Mouse (Mus musculus): ENCODE measurements around the gene Fpgt. TPM values are rescaled to one million over a fixed set of nuclear protein-coding genes. Genes with fewer than 3 reads are reported as not detected.

Gene Fpgt
- polyA plus RNA-seq, 1 experiment: 12.1 TPM

DNA sequence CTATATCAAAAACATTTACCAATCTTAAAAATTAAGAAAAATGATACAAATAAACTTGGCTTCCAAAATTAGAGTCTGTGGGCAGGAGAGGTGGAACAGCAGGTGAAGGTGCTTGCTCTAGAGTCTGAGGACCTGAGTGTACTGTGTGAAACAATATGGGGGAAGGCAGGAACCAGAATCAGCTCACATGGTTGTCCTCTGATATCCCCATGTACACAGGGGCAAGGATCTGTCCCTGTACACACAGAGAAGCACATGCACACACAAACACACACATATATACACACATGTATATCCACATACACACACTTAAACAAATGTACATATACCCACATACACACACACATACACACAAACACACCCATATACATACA, 33.8 kb downstream of the Fpgt start:
- TF ChIP-seq POLR2A (IDR thresholded peaks at IDR 0.05; ENCODE audit: low read depth, low read length) (no peak), CTCF (conservative IDR thresholded peaks at IDR 0.05; ENCODE audit: insufficient read depth, insufficient read length, low read depth, low read length) (no peak)

DNA sequence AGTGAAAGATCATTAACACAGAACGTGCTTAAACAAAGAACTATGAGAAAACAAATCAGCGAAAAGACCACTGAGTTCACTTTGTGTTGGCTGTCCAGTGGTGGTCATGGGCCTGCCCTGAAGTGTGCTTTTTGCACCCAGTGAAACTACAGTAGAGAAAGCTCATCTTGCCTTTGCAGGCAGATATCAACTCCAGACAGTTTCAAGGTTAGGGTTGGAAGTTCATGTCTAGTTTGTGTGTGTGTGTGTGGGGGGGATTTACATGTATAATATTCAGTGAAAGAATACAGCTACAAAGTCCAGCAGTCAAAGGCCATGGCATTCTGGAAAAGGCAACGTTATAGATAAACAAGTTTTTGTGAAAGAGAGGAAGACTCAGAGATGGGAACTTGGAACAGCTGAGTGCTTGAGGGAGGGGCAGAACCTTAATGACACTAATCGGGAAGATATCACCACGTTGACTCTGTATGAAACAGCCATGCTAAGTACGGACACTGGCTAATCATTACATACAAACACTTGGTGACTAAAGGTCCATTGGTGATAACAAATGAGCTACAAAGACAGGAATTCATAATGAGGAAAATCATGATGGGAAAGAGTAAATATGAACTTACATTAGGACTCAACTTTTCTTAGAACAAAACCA, 34.3 kb downstream of the Fpgt start:
- no peak for DNase-seq
- WGBS: 72% methylated on average over 6 of the region's 6 CpGs
- Histone ChIP-seq H3K27ac (ENCODE audit: insufficient read depth, low read depth, low read length) (no peak overlapping the region), H3K36me3 (ENCODE audit: control insufficient read depth, insufficient read depth, low read length) (no peaks in the 10 kb centered on the region), H3K4me1 (ENCODE audit: control insufficient read depth, insufficient read depth, low read length) (no peaks in the 10 kb centered on the region), H3K27me3 (replicated peaks; ENCODE audit: control insufficient read depth, insufficient read depth, low read length) (no peaks in the 10 kb centered on the region), H3K4me3 (ENCODE audit: insufficient read depth, low read depth, low read length) (no peak overlapping the region)
- TF ChIP-seq CTCF (conservative IDR thresholded peaks at IDR 0.05; ENCODE audit: insufficient read depth, insufficient read length, low read depth, low read length) (no peak), POLR2A (IDR thresholded peaks at IDR 0.05; ENCODE audit: low read depth, low read length) (no peak)

More for the DNA sequence above, 33.8 kb downstream of the Fpgt start:
- no peak overlapping the region for H3K27ac ChIP-seq (ENCODE audit: insufficient read depth, low read depth, low read length)
- no peak for DNase-seq
- no peak overlapping the region for H3K4me3 ChIP-seq (ENCODE audit: insufficient read depth, low read depth, low read length)
- no peaks in the 10 kb centered on the region for H3K27me3 ChIP-seq (replicated peaks; ENCODE audit: control insufficient read depth, insufficient read depth, low read length)
- no peaks in the 10 kb centered on the region for H3K36me3 ChIP-seq (ENCODE audit: control insufficient read depth, insufficient read depth, low read length)
- H3K4me1 ChIP-seq (ENCODE audit: control insufficient read depth, insufficient read depth, low read length): no peaks in the 10 kb centered on the region

DNA sequence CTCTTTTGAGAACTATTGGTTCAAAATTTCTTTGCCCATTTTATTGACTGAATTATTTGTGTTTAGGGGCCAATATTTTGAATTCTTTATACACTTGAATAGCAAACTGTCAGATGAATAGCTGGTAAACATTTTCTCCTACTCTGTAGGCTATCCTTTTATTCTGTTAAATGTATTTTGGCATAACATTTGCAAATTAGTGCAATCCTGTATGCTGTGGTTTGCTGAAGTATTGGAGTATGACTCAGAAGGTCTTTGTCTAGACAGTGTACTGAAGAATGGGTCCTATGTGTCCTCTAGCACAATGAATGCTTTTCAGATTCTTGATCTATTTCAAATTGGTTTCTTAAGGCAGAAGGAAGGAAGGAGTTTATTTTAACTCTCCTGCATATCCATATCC, 35.6 kb downstream of the Fpgt start:
- Histone ChIP-seq H3K27me3 (replicated peaks; ENCODE audit: control insufficient read depth, insufficient read depth, low read length) (no peaks in the 10 kb centered on the region), H3K4me1 (ENCODE audit: control insufficient read depth, insufficient read depth, low read length) (no peaks in the 10 kb centered on the region), H3K36me3 (ENCODE audit: control insufficient read depth, insufficient read depth, low read length) (no peaks in the 10 kb centered on the region), H3K4me3 (ENCODE audit: insufficient read depth, low read depth, low read length) (no peak overlapping the region), H3K27ac (ENCODE audit: insufficient read depth, low read depth, low read length) (no peak overlapping the region)
- TF ChIP-seq CTCF (conservative IDR thresholded peaks at IDR 0.05; ENCODE audit: insufficient read depth, insufficient read length, low read depth, low read length) (no peak), POLR2A (IDR thresholded peaks at IDR 0.05; ENCODE audit: low read depth, low read length) (no peak)
- no peak for DNase-seq

DNA sequence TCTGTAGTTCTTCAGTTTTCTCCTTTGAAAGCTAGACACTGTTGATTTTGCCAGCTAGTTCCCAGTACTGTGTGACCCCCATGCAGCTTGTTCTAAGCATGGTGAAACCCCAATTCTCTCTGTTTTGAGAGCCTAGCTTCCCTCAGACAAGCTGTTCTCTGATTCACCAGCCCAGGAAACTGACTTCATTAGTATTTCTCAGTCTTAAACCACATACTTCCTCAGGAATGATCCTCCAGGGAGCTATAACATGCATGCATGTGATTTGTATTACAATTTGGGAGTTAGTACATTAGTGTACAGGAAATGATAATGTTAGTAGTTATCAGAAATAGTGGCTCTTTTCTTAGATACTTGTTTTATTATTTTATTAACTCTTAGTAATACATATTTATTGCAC, 36.6 kb downstream of the Fpgt start:
- H3K4me1 ChIP-seq (ENCODE audit: control insufficient read depth, insufficient read depth, low read length): no peaks in the 10 kb centered on the region
- no peak overlapping the region for H3K27ac ChIP-seq (ENCODE audit: insufficient read depth, low read depth, low read length)
- H3K36me3 ChIP-seq (ENCODE audit: control insufficient read depth, insufficient read depth, low read length): no peaks in the 10 kb centered on the region
- TF ChIP-seq POLR2A (IDR thresholded peaks at IDR 0.05; ENCODE audit: low read depth, low read length) (no peak), CTCF (conservative IDR thresholded peaks at IDR 0.05; ENCODE audit: insufficient read depth, insufficient read length, low read depth, low read length) (no peak)
- no peak for DNase-seq
- no peaks in the 10 kb centered on the region for H3K27me3 ChIP-seq (replicated peaks; ENCODE audit: control insufficient read depth, insufficient read depth, low read length)
- H3K4me3 ChIP-seq (ENCODE audit: insufficient read depth, low read depth, low read length): no peak overlapping the region

DNA sequence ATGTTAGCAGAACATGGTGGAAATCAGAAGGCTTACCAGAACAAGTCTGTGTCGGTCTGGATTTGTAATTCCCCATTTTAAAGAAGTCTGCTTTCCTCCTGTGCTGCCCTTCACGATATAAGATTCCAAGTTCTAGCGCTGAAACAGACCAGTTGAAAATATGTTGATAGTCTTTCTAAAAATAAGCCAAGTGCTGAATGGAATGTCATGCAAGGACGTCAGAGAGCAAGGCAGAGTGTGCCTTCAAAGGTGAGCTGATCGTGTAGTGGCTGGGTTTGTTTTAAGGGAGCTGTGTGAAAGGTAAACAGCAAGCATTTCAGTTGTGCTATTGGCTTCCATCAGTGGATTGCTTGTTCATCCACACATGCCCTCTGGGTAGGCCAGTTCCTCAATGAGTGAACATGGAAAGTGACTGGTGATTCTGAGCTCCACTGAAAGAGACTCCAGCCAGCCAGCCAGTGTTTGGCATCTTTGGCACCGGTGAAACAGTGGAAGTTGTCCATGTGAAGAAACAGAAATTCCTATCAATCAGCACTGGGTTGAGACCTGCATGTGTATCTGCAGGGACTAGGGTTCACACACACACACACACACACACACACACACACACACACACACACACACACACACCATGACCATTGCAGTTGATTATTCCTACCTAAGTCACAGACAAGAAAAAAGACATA, 37.8 kb downstream of the Fpgt start, which contains the start of gene Tnni3k:
Gene Tnni3k, minus strand, starts transcription at position 177 of the 686 bp plus-strand sequence.
- Histone ChIP-seq H3K4me3 (ENCODE audit: insufficient read depth, low read depth, low read length) (no peak within 1 kb of the TSS), H3K36me3 (ENCODE audit: control insufficient read depth, insufficient read depth, low read length) (no peaks in the 10 kb centered on the region), H3K27me3 (replicated peaks; ENCODE audit: control insufficient read depth, insufficient read depth, low read length) (no peaks in the 10 kb centered on the region), H3K27ac (ENCODE audit: insufficient read depth, low read depth, low read length) (no peak within 1 kb of the TSS), H3K4me1 (ENCODE audit: control insufficient read depth, insufficient read depth, low read length) (no peaks in the 10 kb centered on the region)
- WGBS: 57% methylated on average over 6 of the region's 6 CpGs
- TF ChIP-seq CTCF (conservative IDR thresholded peaks at IDR 0.05; ENCODE audit: insufficient read depth, insufficient read length, low read depth, low read length): no peak
- TF ChIP-seq POLR2A (IDR thresholded peaks at IDR 0.05; ENCODE audit: low read depth, low read length): no peak
- no peak for DNase-seq

DNA sequence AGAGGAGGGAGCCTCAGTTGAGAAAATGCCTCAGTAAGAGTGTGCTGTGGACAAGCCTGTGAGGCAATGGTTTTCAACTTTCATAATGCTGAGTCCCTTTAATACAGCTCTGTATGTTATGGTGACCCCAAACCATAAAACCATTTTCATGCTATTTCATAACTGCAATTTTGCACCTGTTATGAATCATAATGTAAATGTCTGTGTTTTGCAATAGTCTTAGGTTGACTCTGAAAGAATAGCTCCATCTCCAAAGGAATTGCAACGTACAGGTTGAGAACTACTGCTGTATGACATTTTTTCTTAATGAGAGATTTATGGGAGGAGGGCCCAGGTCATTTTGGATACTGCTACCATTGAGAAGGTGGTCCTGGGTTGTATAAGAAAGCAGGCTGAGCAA, 40.0 kb downstream of the Fpgt start:
- DNase-seq: no peak
- no peak overlapping the region for H3K27ac ChIP-seq (ENCODE audit: insufficient read depth, low read depth, low read length)
- H3K4me1 ChIP-seq (ENCODE audit: control insufficient read depth, insufficient read depth, low read length): no peaks in the 10 kb centered on the region
- TF ChIP-seq CTCF (conservative IDR thresholded peaks at IDR 0.05; ENCODE audit: insufficient read depth, insufficient read length, low read depth, low read length) (no peak), POLR2A (IDR thresholded peaks at IDR 0.05; ENCODE audit: low read depth, low read length) (no peak)
- 63% methylated on average over 1 of the region's 1 CpGs for WGBS
- H3K36me3 ChIP-seq (ENCODE audit: control insufficient read depth, insufficient read depth, low read length): no peaks in the 10 kb centered on the region
- H3K27me3 ChIP-seq (replicated peaks; ENCODE audit: control insufficient read depth, insufficient read depth, low read length): no peaks in the 10 kb centered on the region
- no peak overlapping the region for H3K4me3 ChIP-seq (ENCODE audit: insufficient read depth, low read depth, low read length)

DNA sequence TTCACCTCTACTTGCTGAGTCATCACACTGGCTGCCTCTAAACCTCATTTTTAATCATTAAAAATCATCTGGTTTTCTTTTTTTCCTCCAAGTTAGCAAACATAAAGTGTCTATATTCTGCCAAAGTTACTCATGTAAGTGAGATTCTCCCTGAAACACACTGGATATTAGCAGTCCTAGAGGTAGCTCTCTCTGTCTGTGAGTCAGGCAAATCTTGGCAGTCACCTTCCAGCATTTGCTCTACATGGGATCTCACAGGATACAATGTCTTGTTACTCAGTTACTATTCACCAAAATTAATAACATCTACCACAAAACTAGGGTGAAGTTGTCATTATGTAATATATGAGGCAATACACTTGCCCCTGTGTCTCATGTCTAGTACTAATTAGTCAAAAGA, 41.2 kb downstream of the Fpgt start:
- no peak for TF ChIP-seq POLR2A (IDR thresholded peaks at IDR 0.05; ENCODE audit: low read depth, low read length)
- no peak for TF ChIP-seq CTCF (conservative IDR thresholded peaks at IDR 0.05; ENCODE audit: insufficient read depth, insufficient read length, low read depth, low read length)
- Histone ChIP-seq H3K4me1 (ENCODE audit: control insufficient read depth, insufficient read depth, low read length) (no peaks in the 10 kb centered on the region), H3K27me3 (replicated peaks; ENCODE audit: control insufficient read depth, insufficient read depth, low read length) (no peaks in the 10 kb centered on the region), H3K4me3 (ENCODE audit: insufficient read depth, low read depth, low read length) (no peak overlapping the region), H3K27ac (ENCODE audit: insufficient read depth, low read depth, low read length) (no peak overlapping the region), H3K36me3 (ENCODE audit: control insufficient read depth, insufficient read depth, low read length) (no peaks in the 10 kb centered on the region)
- no peak for DNase-seq

Data from kidney, adult 2 months (tissue).